Mouse (Mus musculus): ENCODE results near the gene Ust.

DNA sequence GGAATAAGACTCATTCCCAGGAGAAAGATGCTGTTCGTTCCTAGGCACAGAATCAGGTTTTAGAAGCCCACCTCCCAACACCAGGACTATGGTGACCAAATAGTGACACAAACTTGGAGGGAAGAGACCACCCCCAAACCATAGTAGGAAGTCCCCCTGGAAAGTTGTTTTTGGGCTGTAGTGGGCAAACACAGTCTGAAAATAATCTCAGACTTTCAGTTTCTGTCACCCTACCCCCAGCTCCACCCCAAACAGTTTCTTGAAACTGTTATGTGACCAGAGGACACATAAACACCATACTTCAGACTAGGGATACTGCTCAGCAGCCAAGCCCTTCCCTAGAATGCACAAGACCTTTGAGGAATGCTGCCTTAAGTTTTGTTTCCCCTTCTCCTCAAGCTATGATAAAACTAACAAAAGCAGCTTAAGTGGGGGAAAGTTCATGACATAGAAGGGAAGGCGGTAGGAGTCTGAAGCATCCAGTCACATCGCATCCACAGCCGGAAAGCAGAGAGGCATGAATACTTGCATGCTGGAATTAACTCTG, 12.0 kb upstream of the Ust start:
- no peak for TF ChIP-seq CTCF (IDR thresholded peaks at IDR 0.05)
- TF ChIP-seq POLR2A (IDR thresholded peaks at IDR 0.05; ENCODE audit: insufficient read depth, low read depth, low read length) = no peak

All from heart, adult 2 months (tissue).